Mouse (Mus musculus): Measurements from ENCODE around the gene Fibp. TPM values are rescaled to one million over a fixed set of nuclear protein-coding genes. Genes with fewer than 3 reads are reported as not detected.

Fibp gene
- polyA plus RNA-seq, 2 experiments: 113 to 139 TPM

- peaks cover 12% of the 10 kb centered on the region for H3K4me1 ChIP-seq (ENCODE audit: control insufficient read depth, insufficient read depth, low read length)
- peak; percentile 80 for DNase-seq (ENCODE audit: low spot score)
- peak overlapping the region; percentile 39 for H3K4me2 ChIP-seq (replicated peaks; ENCODE audit: low read depth, low read length, severe bottlenecking)
- peak; percentile 41; the same call in 1 of the 2 replicates for ATAC-seq (ENCODE audit: low FRiP score, low read depth)
- WGBS: 45% methylated on average over 15 of the region's 15 CpGs
- H3K9me3 ChIP-seq (ENCODE audit: control insufficient read depth, low read length): no peaks in the 10 kb centered on the region
- H3K4me3 ChIP-seq (replicated peaks; ENCODE audit: low read length): peak overlapping the region; percentile 18
- H3K9ac ChIP-seq (ENCODE audit: low read depth, low read length, severe bottlenecking): peak overlapping the region; percentile 45
- TF ChIP-seq POLR2A (IDR thresholded peaks at IDR 0.05; ENCODE audit: borderline replicate concordance, extremely low read depth, insufficient read depth, insufficient read length): no peak
- H3K27me3 ChIP-seq (ENCODE audit: control insufficient read depth, insufficient read depth, low read length): no peaks in the 10 kb centered on the region
- peaks cover 67% of the 10 kb centered on the region for H3K36me3 ChIP-seq (ENCODE audit: control insufficient read depth, insufficient read depth, low read length)
- no peak overlapping the region for H3K27ac ChIP-seq (replicated peaks; ENCODE audit: low read depth, low read length)
Measured at GRCm38 (mm10) chr19:5463791-5464562, 3.6 kb downstream of the Fibp start.

- Histone ChIP-seq H3K4me2 (replicated peaks; ENCODE audit: low read depth, low read length, severe bottlenecking) (no peak overlapping the region), H3K27me3 (ENCODE audit: control insufficient read depth, insufficient read depth, low read length) (no peaks in the 10 kb centered on the region), H3K27ac (replicated peaks; ENCODE audit: low read depth, low read length) (no peak overlapping the region), H3K36me3 (ENCODE audit: control insufficient read depth, insufficient read depth, low read length) (peaks cover 67% of the 10 kb centered on the region), H3K9ac (ENCODE audit: low read depth, low read length, severe bottlenecking) (no peak overlapping the region), H3K9me3 (ENCODE audit: control insufficient read depth, low read length) (no peaks in the 10 kb centered on the region), H3K4me1 (ENCODE audit: control insufficient read depth, insufficient read depth, low read length) (peaks cover 8% of the 10 kb centered on the region), H3K4me3 (replicated peaks; ENCODE audit: low read length) (no peak overlapping the region)
- DNase-seq (ENCODE audit: low spot score) (no peak), ATAC-seq (ENCODE audit: low FRiP score, low read depth) (no peak)
- 96% methylated on average over 8 of the region's 8 CpGs for WGBS
- TF ChIP-seq POLR2A (IDR thresholded peaks at IDR 0.05; ENCODE audit: borderline replicate concordance, extremely low read depth, insufficient read depth, insufficient read length): no peak
Measured at GRCm38 (mm10) chr19:5465037-5465436, 4.6 kb downstream of the Fibp start.

- TF ChIP-seq POLR2A (IDR thresholded peaks at IDR 0.05; ENCODE audit: borderline replicate concordance, extremely low read depth, insufficient read depth, insufficient read length): no peak
- Histone ChIP-seq H3K36me3 (ENCODE audit: control insufficient read depth, insufficient read depth, low read length) (peaks cover 61% of the 10 kb centered on the region), H3K4me1 (ENCODE audit: control insufficient read depth, insufficient read depth, low read length) (no peaks in the 10 kb centered on the region; the same call in 1 of the 2 replicates), H3K27me3 (ENCODE audit: control insufficient read depth, insufficient read depth, low read length) (no peaks in the 10 kb centered on the region), H3K27ac (replicated peaks; ENCODE audit: low read depth, low read length) (no peak overlapping the region), H3K4me3 (replicated peaks; ENCODE audit: low read length) (no peak overlapping the region), H3K9me3 (ENCODE audit: control insufficient read depth, low read length) (no peaks in the 10 kb centered on the region), H3K4me2 (replicated peaks; ENCODE audit: low read depth, low read length, severe bottlenecking) (no peak overlapping the region), H3K9ac (ENCODE audit: low read depth, low read length, severe bottlenecking) (no peak overlapping the region)
- no peak for ATAC-seq (ENCODE audit: low FRiP score, low read depth)
- DNase-seq (ENCODE audit: low spot score): no peak
- 91% methylated on average over 6 of the region's 6 CpGs for WGBS
Measured at GRCm38 (mm10) chr19:5466916-5467500, 6.6 kb downstream of the Fibp start.

- WGBS: 53% methylated on average over 5 of the region's 5 CpGs
- Histone ChIP-seq H3K4me3 (replicated peaks; ENCODE audit: low read length) (no peak within 1 kb of the TSS), H3K4me2 (replicated peaks; ENCODE audit: low read depth, low read length, severe bottlenecking) (no peak within 1 kb of the TSS), H3K27me3 (ENCODE audit: control insufficient read depth, insufficient read depth, low read length) (no peaks in the 10 kb centered on the region), H3K9ac (ENCODE audit: low read depth, low read length, severe bottlenecking) (no peak within 1 kb of the TSS), H3K36me3 (ENCODE audit: control insufficient read depth, insufficient read depth, low read length) (peaks cover 49% of the 10 kb centered on the region), H3K4me1 (ENCODE audit: control insufficient read depth, insufficient read depth, low read length) (no peaks in the 10 kb centered on the region; the same call in 1 of the 2 replicates), H3K27ac (replicated peaks; ENCODE audit: low read depth, low read length) (no peak within 1 kb of the TSS), H3K9me3 (ENCODE audit: control insufficient read depth, low read length) (no peaks in the 10 kb centered on the region)
- no peak for TF ChIP-seq POLR2A (IDR thresholded peaks at IDR 0.05; ENCODE audit: borderline replicate concordance, extremely low read depth, insufficient read depth, insufficient read length)
- DNase-seq (ENCODE audit: low spot score): no peak
- ATAC-seq (ENCODE audit: low FRiP score, low read depth): no peak
Measured at GRCm38 (mm10) chr19:5468374-5468773, 8.0 kb downstream of the Fibp start, which contains the start of gene Ctsw. Ctsw (minus strand) TSS chr19:5468507.

GRCm38 (mm10) chr19:5471846-5472245, 11.4 kb downstream of the Fibp start:
- TF ChIP-seq POLR2A (IDR thresholded peaks at IDR 0.05; ENCODE audit: borderline replicate concordance, extremely low read depth, insufficient read depth, insufficient read length): no peak
- 44% methylated on average over 5 of the region's 5 CpGs for WGBS
- H3K27me3 ChIP-seq (ENCODE audit: control insufficient read depth, insufficient read depth, low read length): no peaks in the 10 kb centered on the region
- H3K36me3 ChIP-seq (ENCODE audit: control insufficient read depth, insufficient read depth, low read length): peaks cover 18% of the 10 kb centered on the region
- no peak overlapping the region for H3K4me2 ChIP-seq (replicated peaks; ENCODE audit: low read depth, low read length, severe bottlenecking)
- DNase-seq (ENCODE audit: low spot score): no peak
- H3K4me1 ChIP-seq (ENCODE audit: control insufficient read depth, insufficient read depth, low read length): peaks cover 16% of the 10 kb centered on the region
- no peaks in the 10 kb centered on the region for H3K9me3 ChIP-seq (ENCODE audit: control insufficient read depth, low read length)
- no peak overlapping the region for H3K9ac ChIP-seq (ENCODE audit: low read depth, low read length, severe bottlenecking)
- no peak overlapping the region for H3K27ac ChIP-seq (replicated peaks; ENCODE audit: low read depth, low read length)
- no peak for ATAC-seq (ENCODE audit: low FRiP score, low read depth)
- H3K4me3 ChIP-seq (replicated peaks; ENCODE audit: low read length): no peak overlapping the region
